Mouse (Mus musculus): ENCODE measurements around the gene Nell2.

The Nell2 gene

GRCm38 (mm10) chr15:95101522-95101921 is 426.8 kb downstream of the Nell2 start:
- no peak for DNase-seq (ENCODE audit: low read depth, low spot score)

DNA sequence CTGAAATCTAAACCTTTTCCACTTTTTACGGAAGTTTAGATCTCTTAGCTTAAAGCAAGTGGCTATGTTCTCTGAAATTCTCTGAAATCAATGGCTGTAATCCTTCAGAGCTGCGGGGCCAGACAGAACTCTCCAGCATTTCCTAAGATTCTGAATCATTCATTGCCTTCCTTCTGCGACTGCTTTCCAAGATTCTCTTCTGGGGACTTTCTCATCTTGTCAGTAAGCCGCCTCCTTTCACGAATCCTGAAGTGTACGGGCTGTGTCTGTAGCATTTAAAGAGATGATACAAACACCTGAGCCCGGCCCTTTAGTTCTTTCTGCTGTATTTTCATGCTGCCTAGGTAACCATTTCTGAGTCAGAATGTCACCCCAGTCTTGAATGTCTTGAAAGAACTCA is 428.2 kb downstream of the Nell2 start:
- no peak for DNase-seq (ENCODE audit: low read depth, low spot score)

GRCm38 (mm10) chr15:95085962-95086361 is 442.4 kb downstream of the Nell2 start:
- DNase-seq (ENCODE audit: low read depth, low spot score) = no peak

- no peak for DNase-seq (ENCODE audit: low read depth, low spot score)
Observed at GRCm38 (mm10) chr15:95081654-95082053, 446.7 kb downstream of the Nell2 start.

DNA sequence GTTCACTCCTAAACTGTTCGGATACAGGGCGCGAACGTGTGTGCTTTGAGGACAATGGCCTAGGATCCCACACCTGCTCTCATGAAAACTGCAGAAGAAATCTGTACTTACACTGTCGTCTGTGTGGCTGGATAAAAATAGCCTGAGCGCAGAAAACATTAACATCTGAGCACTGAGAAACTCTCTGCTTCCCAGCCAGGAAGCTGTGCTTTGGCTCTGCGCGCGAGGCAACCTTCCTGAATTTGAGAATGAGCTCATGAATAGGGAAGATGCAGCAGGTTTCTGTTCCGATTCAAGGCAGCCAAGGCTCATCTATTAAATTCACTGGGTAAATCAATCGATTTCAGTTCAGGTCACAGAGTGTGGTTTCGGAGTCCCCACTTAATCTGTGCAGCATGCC is 453.0 kb downstream of the Nell2 start:
- no peak for DNase-seq (ENCODE audit: low read depth, low spot score)

DNA sequence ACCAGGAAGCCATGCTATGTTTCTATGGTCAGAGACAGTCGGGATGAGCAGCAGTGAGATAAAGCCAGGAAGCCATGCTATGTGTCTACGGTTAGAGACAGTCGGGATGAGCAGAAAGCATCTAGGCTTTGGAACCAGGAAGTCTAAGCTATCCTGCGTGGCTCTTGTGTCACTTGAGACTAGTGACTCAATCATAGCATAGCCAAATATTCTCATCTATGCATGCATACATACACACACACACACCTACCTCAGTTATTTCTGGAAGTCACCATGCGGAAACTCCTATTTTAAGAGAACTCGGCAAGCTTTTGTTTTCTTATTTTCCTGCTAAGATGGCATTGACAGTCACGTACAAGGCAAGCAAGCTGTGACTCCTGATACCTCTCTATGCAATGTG is 457.5 kb downstream of the Nell2 start:
- no peak for DNase-seq (ENCODE audit: low read depth, low spot score)

DNA sequence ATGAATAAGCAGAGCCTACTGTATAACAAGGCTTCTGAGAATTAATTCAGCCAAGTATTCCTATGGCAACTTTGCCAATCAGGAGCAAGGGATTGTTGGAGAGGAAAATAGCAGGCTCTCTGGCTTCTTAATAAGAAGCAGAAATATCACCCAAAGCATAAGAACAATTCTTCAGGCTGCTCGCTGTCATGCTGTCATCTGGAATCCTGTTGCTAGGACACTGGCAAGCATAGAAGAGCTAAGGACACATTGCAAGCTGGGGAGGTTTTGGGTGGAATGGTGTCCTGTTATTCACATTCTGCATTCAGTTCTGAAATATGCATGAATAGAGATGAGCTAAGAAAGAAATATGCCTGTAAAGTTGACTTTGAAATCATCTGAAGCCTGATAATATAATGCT is 459.6 kb downstream of the Nell2 start:
- DNase-seq (ENCODE audit: low read depth, low spot score) = no peak

- DNase-seq (ENCODE audit: low read depth, low spot score) = no peak
Observed at GRCm38 (mm10) chr15:95068023-95068422, 460.3 kb downstream of the Nell2 start.

- no peak for DNase-seq (ENCODE audit: low read depth, low spot score)
Observed at GRCm38 (mm10) chr15:95055081-95055650, 473.2 kb downstream of the Nell2 start.

DNA sequence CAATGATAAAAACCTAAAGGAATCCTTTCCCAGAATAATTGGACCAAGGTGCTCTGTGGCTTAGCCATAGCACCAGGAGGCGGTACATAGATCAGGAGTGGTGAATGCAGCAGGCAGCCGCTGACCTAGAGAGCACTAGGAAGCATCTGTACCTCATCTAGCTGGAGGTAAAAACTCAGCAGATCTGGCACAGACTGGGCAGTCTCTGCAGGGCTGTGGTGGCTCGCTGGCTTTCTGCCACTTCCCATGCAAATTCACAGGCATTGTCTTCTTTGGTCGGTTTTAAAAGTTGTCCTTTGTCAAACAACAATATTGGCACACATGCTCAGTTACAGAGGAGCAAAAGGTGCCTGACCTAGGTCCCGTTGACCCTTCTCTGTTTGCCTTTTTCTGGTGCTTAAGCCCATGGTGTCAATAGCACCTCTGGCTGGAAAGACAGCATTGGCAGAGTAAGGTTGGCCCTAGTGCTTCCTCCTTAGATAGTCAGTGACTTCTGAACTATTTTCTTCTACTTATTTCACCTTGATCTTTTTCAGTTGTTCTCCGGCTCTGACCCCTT is 479.1 kb downstream of the Nell2 start:
- DNase-seq (ENCODE audit: low read depth, low spot score) = peak; percentile 5

DNA sequence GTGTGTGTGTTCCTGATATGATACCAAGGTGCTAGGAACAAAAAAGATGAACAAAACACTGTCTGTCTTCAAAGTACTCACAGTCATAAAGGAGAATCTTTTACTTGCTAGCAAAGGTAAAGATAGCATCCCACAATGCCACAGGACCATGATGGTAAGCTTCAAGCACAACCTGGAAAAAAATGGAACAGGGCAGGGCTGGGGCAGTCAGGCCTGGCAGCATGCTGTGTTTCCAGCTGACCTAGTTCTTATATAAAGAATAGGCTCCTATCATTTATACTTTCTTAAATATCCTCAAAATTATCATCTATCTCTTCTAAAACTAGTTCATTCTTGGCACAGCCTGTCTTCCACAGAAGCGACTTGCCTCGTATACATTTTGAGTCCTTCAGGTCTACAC is 480.9 kb downstream of the Nell2 start:
- DNase-seq (ENCODE audit: low read depth, low spot score) = no peak

- DNase-seq (ENCODE audit: low read depth, low spot score) = no peak
Observed at GRCm38 (mm10) chr15:95044011-95044410, 484.3 kb downstream of the Nell2 start.

DNA sequence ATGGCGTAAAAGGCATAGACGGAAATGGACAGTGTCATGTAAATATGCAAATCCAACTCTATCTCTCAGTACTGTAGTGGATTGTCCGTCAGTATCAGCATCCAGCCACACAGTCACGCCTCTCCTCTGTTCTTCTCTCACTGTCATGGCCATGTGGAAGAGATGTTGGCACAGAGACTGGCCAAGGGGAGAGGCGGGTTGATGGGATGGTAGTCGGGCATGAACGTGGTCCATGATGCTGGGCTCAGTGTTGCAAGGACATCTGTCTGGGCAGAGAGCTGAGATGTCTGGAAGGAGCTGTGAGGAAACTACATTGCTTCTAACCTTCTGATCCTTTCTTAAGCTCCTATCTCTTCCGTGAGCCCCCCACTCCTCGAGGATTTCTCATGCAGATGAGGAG is 485.9 kb downstream of the Nell2 start:
- no peak for DNase-seq (ENCODE audit: low read depth, low spot score)

DNA sequence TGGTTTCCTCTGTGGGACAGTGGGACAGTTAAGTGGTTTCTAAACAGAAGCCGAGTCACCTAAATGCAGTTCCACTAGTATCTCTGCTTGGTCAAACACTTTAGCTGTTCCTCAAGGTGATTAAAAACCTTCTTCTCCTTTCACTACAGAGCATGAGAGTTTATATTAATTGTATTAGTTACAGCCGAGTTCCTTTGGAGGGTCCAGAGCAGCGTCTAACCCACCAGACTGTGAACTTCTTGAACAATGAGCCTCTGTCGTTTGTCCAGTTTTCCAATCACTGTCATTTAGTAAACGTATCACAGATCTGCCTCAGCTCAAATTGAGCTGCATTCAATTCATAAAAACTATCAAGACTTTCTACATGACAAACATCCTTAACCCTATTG is 498.9 kb downstream of the Nell2 start:
- DNase-seq (ENCODE audit: low read depth, low spot score) = no peak

DNA sequence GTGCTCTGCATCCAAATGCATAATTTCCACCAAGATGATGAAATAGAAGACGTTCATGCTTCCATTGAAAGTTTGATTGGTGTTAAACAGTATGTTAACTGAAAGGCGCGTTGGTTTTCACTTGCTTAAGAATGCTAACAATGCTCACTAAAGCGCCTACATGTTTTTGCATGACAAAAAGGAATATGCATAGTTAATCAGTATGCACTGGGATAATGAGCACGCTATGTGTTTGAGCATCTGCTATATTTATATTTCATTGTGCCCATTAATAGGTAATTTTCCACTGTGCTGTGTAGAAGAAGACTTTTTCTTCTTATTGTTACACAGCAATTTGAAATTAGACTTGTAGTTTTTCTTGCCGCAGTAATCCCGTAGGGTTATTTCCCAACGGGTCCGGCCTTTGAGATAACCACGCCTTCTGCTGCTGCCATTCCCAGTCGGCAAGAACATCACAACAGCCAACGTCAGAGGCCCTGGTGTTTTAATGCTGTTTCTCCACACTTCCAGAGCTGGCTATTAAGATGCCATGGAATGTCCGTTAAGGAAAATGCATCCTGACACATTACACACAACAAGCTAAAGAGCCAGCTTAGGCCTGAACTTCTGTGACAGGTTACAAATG is 499.4 kb downstream of the Nell2 start:
- DNase-seq (ENCODE audit: low read depth, low spot score) = peak; percentile 45

All from R1 (cell line).